Mouse (Mus musculus): ENCODE results near the gene Magi1. TPM values are rescaled to one million over a fixed set of nuclear protein-coding genes. Genes with fewer than 3 reads are reported as not detected.

Magi1 gene
- polyA plus RNA-seq, 1 experiment, result 56.4 TPM

- DNase-seq (ENCODE audit: extremely low spot score in 1 of 2, low spot score in 1 of 2), result no peak
These were observed 208.5 kb downstream of the Magi1 start for GRCm38 (mm10) chr6:94075228-94075627.

GRCm38 (mm10) chr6:94071676-94072075 is 212.0 kb downstream of the Magi1 start:
- DNase-seq (ENCODE audit: extremely low spot score in 1 of 2, low spot score in 1 of 2), result no peak

GRCm38 (mm10) chr6:94070702-94071101 is 213.0 kb downstream of the Magi1 start:
- peak; percentile 38 to 66 for DNase-seq (ENCODE audit: extremely low spot score in 1 of 2, low spot score in 1 of 2)

GRCm38 (mm10) chr6:94069421-94069820 is 214.3 kb downstream of the Magi1 start:
- DNase-seq (ENCODE audit: extremely low spot score in 1 of 2, low spot score in 1 of 2), result no peak

GRCm38 (mm10) chr6:94067741-94068450 is 215.8 kb downstream of the Magi1 start:
- no peak for DNase-seq (ENCODE audit: extremely low spot score in 1 of 2, low spot score in 1 of 2)

- DNase-seq (ENCODE audit: extremely low spot score in 1 of 2, low spot score in 1 of 2), result no peak
These were observed 218.9 kb downstream of the Magi1 start for GRCm38 (mm10) chr6:94064832-94065231.

- peak in 1 of 2 experiments; percentile 57 for DNase-seq (ENCODE audit: extremely low spot score in 1 of 2, low spot score in 1 of 2)
These were observed 220.2 kb downstream of the Magi1 start for GRCm38 (mm10) chr6:94063542-94063941.

GRCm38 (mm10) chr6:94061424-94061980 is 222.2 kb downstream of the Magi1 start:
- no peak for DNase-seq (ENCODE audit: extremely low spot score in 1 of 2, low spot score in 1 of 2)

- no peak for DNase-seq (ENCODE audit: extremely low spot score in 1 of 2, low spot score in 1 of 2)
These were observed 223.0 kb downstream of the Magi1 start for GRCm38 (mm10) chr6:94060621-94061213.

- DNase-seq (ENCODE audit: extremely low spot score in 1 of 2, low spot score in 1 of 2), result no peak
These were observed 224.6 kb downstream of the Magi1 start for GRCm38 (mm10) chr6:94059090-94059489.

- DNase-seq (ENCODE audit: extremely low spot score in 1 of 2, low spot score in 1 of 2), result peak in 1 of 2 experiments; percentile 80
These were observed 229.8 kb downstream of the Magi1 start for GRCm38 (mm10) chr6:94053920-94054319.

- no peak for DNase-seq (ENCODE audit: extremely low spot score in 1 of 2, low spot score in 1 of 2)
These were observed 238.5 kb downstream of the Magi1 start for GRCm38 (mm10) chr6:94045180-94045579.

GRCm38 (mm10) chr6:94043461-94043860 is 240.3 kb downstream of the Magi1 start:
- DNase-seq (ENCODE audit: extremely low spot score in 1 of 2, low spot score in 1 of 2), result no peak

- DNase-seq (ENCODE audit: extremely low spot score in 1 of 2, low spot score in 1 of 2), result peak in 1 of 2 experiments; percentile 76
These were observed 243.6 kb downstream of the Magi1 start for GRCm38 (mm10) chr6:94040093-94040492.

GRCm38 (mm10) chr6:94038897-94039296 is 244.8 kb downstream of the Magi1 start:
- DNase-seq (ENCODE audit: extremely low spot score in 1 of 2, low spot score in 1 of 2), result no peak

GRCm38 (mm10) chr6:94036554-94036953 is 247.2 kb downstream of the Magi1 start:
- DNase-seq (ENCODE audit: extremely low spot score in 1 of 2, low spot score in 1 of 2), result no peak

- DNase-seq (ENCODE audit: extremely low spot score in 1 of 2, low spot score in 1 of 2), result no peak
These were observed 257.4 kb downstream of the Magi1 start for GRCm38 (mm10) chr6:94026361-94026760.

GRCm38 (mm10) chr6:94022437-94022836 is 261.3 kb downstream of the Magi1 start:
- no peak for DNase-seq (ENCODE audit: extremely low spot score in 1 of 2, low spot score in 1 of 2)

- DNase-seq (ENCODE audit: extremely low spot score in 1 of 2, low spot score in 1 of 2), result no peak
These were observed 262.3 kb downstream of the Magi1 start for GRCm38 (mm10) chr6:94021239-94021962.

GRCm38 (mm10) chr6:94020566-94020965 is 263.2 kb downstream of the Magi1 start:
- no peak for DNase-seq (ENCODE audit: extremely low spot score in 1 of 2, low spot score in 1 of 2)

GRCm38 (mm10) chr6:94019935-94020334 is 263.8 kb downstream of the Magi1 start:
- no peak for DNase-seq (ENCODE audit: extremely low spot score in 1 of 2, low spot score in 1 of 2)

All from frontal cortex, adult 2 months (tissue).